Mouse (Mus musculus) heart, embryonic 13.5 days (tissue): Measurements from ENCODE around the gene Rap1a. TPM values are rescaled to one million over a fixed set of nuclear protein-coding genes. Genes with fewer than 3 reads are reported as not detected.

ENCODE experiments used
- ATAC-seq: fragments of 200-750 bp; cut with Nextera tagmentation; 2 replicates; pipeline ENCODE4 v1.8.0; 2017; ENCODE audit warnings: moderate TSS enrichment; ENCODE audit not compliant: insufficient number of reproducible peaks, low FRiP score, low TSS enrichment; ENCODE audit errors: extremely low read depth
- H3K27ac ChIP-seq: fragments of 300-500 bp; sonication (generic); replicated peaks from 2 replicates; pipeline ENCODE4 v1.5.1; 2015; ENCODE audit warnings: moderate library complexity, mild to moderate bottlenecking, inconsistent platforms
- H3K27me3 ChIP-seq: fragments of 300-500 bp; sonication (generic); replicated peaks from 2 replicates; pipeline ENCODE4 v1.6.1; 2015; ENCODE audit warnings: mild to moderate bottlenecking, inconsistent platforms
- H3K36me3 ChIP-seq: fragments of 300-500 bp; sonication (generic); 2 replicates; pipeline ENCODE4 v1.6.1; 2015; ENCODE audit warnings: mild to moderate bottlenecking, inconsistent platforms
- H3K4me1 ChIP-seq: fragments of 300-500 bp; sonication (generic); 2 replicates; pipeline ENCODE4 v1.6.1; 2015; ENCODE audit warnings: inconsistent platforms
- H3K4me2 ChIP-seq: fragments of 300-500 bp; sonication (generic); 2 replicates; pipeline ENCODE4 v1.6.1; 2015; ENCODE audit warnings: inconsistent platforms, mild to moderate bottlenecking, moderate library complexity
- H3K4me3 ChIP-seq: fragments of 300-500 bp; sonication (generic); 2 replicates; pipeline ENCODE4 v1.5.1; 2015; ENCODE audit warnings: moderate library complexity, mild to moderate bottlenecking, inconsistent platforms
- H3K9ac ChIP-seq: fragments of 300-500 bp; sonication (generic); 2 replicates; pipeline ENCODE4 v1.6.1; 2015; ENCODE audit warnings: inconsistent platforms, mild to moderate bottlenecking, moderate library complexity
- H3K9me3 ChIP-seq: fragments of 300-500 bp; sonication (generic); 2 replicates; pipeline ENCODE4 v1.6.1; 2016; ENCODE audit warnings: inconsistent platforms
- WGBS: fragments of 180-500 bp; shearing (Covaris S2); methylation state at CpG from one replicate; pipeline ENCODE4 v1.1.7; 2015; ENCODE audit warnings: mixed read lengths; 5-methylcytosine and 5-hydroxymethylcytosine counted together
- polyA plus RNA-seq: library from polyadenylated mRNA; unstranded; fragments of >200 nt; fragmentation: Nextera tagmentation; extraction: Ambion mirVana; gene quantifications from 2 replicates; pipeline ENCODE4 v1.2.1, GENCODE M21; 2015

The Rap1a gene
- polyA plus RNA-seq, 1 experiment from 2014 or later = 81.3 TPM

GRCm38 (mm10) chr3:105785865-105786264 lies 15.3 kb downstream of the Rap1a start:
- H3K27ac ChIP-seq = no peak overlapping the region
- H3K9me3 ChIP-seq = peaks cover 7% of the 10 kb centered on the region; the same call in 1 of the 2 replicates
- H3K9ac ChIP-seq = no peak overlapping the region
- no peaks in the 10 kb centered on the region for H3K27me3 ChIP-seq
- H3K4me3 ChIP-seq = no peak overlapping the region
- no peak overlapping the region for H3K4me2 ChIP-seq
- ATAC-seq = no peak
- peaks cover 24% of the 10 kb centered on the region for H3K4me1 ChIP-seq
- peaks cover 36% of the 10 kb centered on the region for H3K36me3 ChIP-seq

- 44% methylated on average over 1 of the region's 1 CpGs for WGBS
- no peak overlapping the region for H3K4me3 ChIP-seq
- H3K4me1 ChIP-seq = peaks cover 21% of the 10 kb centered on the region
- H3K9me3 ChIP-seq = no peaks in the 10 kb centered on the region
- peaks cover 21% of the 10 kb centered on the region for H3K36me3 ChIP-seq
- no peak for ATAC-seq
- no peaks in the 10 kb centered on the region for H3K27me3 ChIP-seq
- H3K27ac ChIP-seq = no peak overlapping the region
- H3K9ac ChIP-seq = no peak overlapping the region
- no peak overlapping the region for H3K4me2 ChIP-seq
Observed at GRCm38 (mm10) chr3:105783809-105784208, 17.3 kb downstream of the Rap1a start.

GRCm38 (mm10) chr3:105782406-105782805 lies 18.7 kb downstream of the Rap1a start:
- H3K27ac ChIP-seq = no peak overlapping the region
- no peak overlapping the region for H3K4me3 ChIP-seq
- WGBS = 69% methylated on average over 7 of the region's 7 CpGs
- peaks cover 11% of the 10 kb centered on the region for H3K36me3 ChIP-seq
- no peak overlapping the region for H3K9ac ChIP-seq
- no peak overlapping the region for H3K4me2 ChIP-seq
- ATAC-seq = no peak
- H3K27me3 ChIP-seq = no peaks in the 10 kb centered on the region
- no peaks in the 10 kb centered on the region for H3K9me3 ChIP-seq
- H3K4me1 ChIP-seq = peaks cover 21% of the 10 kb centered on the region

GRCm38 (mm10) chr3:105777997-105778396 lies 23.1 kb downstream of the Rap1a start:
- Histone ChIP-seq H3K27ac (no peak overlapping the region), H3K4me2 (no peak overlapping the region), H3K36me3 (no peaks in the 10 kb centered on the region), H3K27me3 (no peaks in the 10 kb centered on the region), H3K9ac (no peak overlapping the region), H3K4me1 (peaks cover 10% of the 10 kb centered on the region), H3K9me3 (no peaks in the 10 kb centered on the region), H3K4me3 (no peak overlapping the region)
- 95% methylated on average over 3 of the region's 3 CpGs for WGBS
- ATAC-seq = no peak

GRCm38 (mm10) chr3:105774496-105774895 lies 26.6 kb downstream of the Rap1a start:
- H3K4me3 ChIP-seq = no peak overlapping the region
- no peak for ATAC-seq
- no peak overlapping the region for H3K4me2 ChIP-seq
- no peaks in the 10 kb centered on the region for H3K27me3 ChIP-seq
- H3K4me1 ChIP-seq = no peaks in the 10 kb centered on the region
- no peaks in the 10 kb centered on the region for H3K36me3 ChIP-seq
- H3K9me3 ChIP-seq = no peaks in the 10 kb centered on the region; the same call in 1 of the 2 replicates
- no peak overlapping the region for H3K9ac ChIP-seq
- no peak overlapping the region for H3K27ac ChIP-seq

GRCm38 (mm10) chr3:105771534-105771933 lies 29.6 kb downstream of the Rap1a start:
- Histone ChIP-seq H3K9me3 (no peaks in the 10 kb centered on the region; the same call in 1 of the 2 replicates), H3K36me3 (no peaks in the 10 kb centered on the region), H3K27me3 (no peaks in the 10 kb centered on the region), H3K4me3 (no peak overlapping the region), H3K9ac (no peak overlapping the region), H3K27ac (no peak overlapping the region), H3K4me1 (no peaks in the 10 kb centered on the region; the same call in 1 of the 2 replicates), H3K4me2 (no peak overlapping the region)
- no peak for ATAC-seq

- Histone ChIP-seq H3K9ac (no peak overlapping the region), H3K4me2 (no peak overlapping the region), H3K36me3 (no peaks in the 10 kb centered on the region), H3K27me3 (no peaks in the 10 kb centered on the region), H3K4me1 (peaks cover 5% of the 10 kb centered on the region), H3K4me3 (no peak overlapping the region), H3K27ac (no peak overlapping the region), H3K9me3 (no peaks in the 10 kb centered on the region; the same call in 1 of the 2 replicates)
- no peak for ATAC-seq
- WGBS = 85% methylated on average over 1 of the region's 1 CpGs
Observed at GRCm38 (mm10) chr3:105770836-105771235, 30.3 kb downstream of the Rap1a start.

- H3K4me3 ChIP-seq = no peak overlapping the region
Observed at GRCm38 (mm10) chr3:105769380-105769779, 31.8 kb downstream of the Rap1a start.

GRCm38 (mm10) chr3:105768529-105768928 lies 32.6 kb downstream of the Rap1a start:
- no peak overlapping the region for H3K4me3 ChIP-seq
- no peak overlapping the region for H3K27ac ChIP-seq
- no peaks in the 10 kb centered on the region; the same call in 1 of the 2 replicates for H3K9me3 ChIP-seq
- peaks cover 21% of the 10 kb centered on the region for H3K4me1 ChIP-seq
- WGBS = 64% methylated on average over 6 of the region's 6 CpGs
- no peak for ATAC-seq
- H3K9ac ChIP-seq = no peak overlapping the region
- H3K4me2 ChIP-seq = no peak overlapping the region
- no peaks in the 10 kb centered on the region for H3K36me3 ChIP-seq
- H3K27me3 ChIP-seq = no peaks in the 10 kb centered on the region

More at GRCm38 (mm10) chr3:105769380-105769779, 31.8 kb downstream of the Rap1a start:
- Histone ChIP-seq H3K27ac (no peak overlapping the region), H3K36me3 (no peaks in the 10 kb centered on the region), H3K27me3 (no peaks in the 10 kb centered on the region), H3K9ac (no peak overlapping the region), H3K4me2 (no peak overlapping the region), H3K9me3 (no peaks in the 10 kb centered on the region; the same call in 1 of the 2 replicates), H3K4me1 (peaks cover 12% of the 10 kb centered on the region)
- 71% methylated on average over 2 of the region's 2 CpGs for WGBS
- no peak for ATAC-seq

- no peaks in the 10 kb centered on the region for H3K27me3 ChIP-seq
- H3K4me1 ChIP-seq = peaks cover 27% of the 10 kb centered on the region
- ATAC-seq = no peak
- H3K27ac ChIP-seq = peak overlapping the region; percentile 15; the same call in 1 of the 2 replicates
- WGBS = 60% methylated on average over 4 of the region's 4 CpGs
- no peaks in the 10 kb centered on the region for H3K36me3 ChIP-seq
- H3K4me3 ChIP-seq = no peak overlapping the region
- H3K9ac ChIP-seq = no peak overlapping the region
- peak overlapping the region; percentile 24; the same call in 1 of the 2 replicates for H3K4me2 ChIP-seq
- H3K9me3 ChIP-seq = no peaks in the 10 kb centered on the region
Observed at GRCm38 (mm10) chr3:105763132-105763851, 37.8 kb downstream of the Rap1a start.

- Histone ChIP-seq H3K27me3 (no peaks in the 10 kb centered on the region), H3K4me2 (no peak overlapping the region), H3K4me3 (no peak overlapping the region), H3K36me3 (no peaks in the 10 kb centered on the region), H3K27ac (no peak overlapping the region), H3K9ac (no peak overlapping the region), H3K9me3 (no peaks in the 10 kb centered on the region), H3K4me1 (peaks cover 44% of the 10 kb centered on the region)
- ATAC-seq = no peak
- 92% methylated on average over 3 of the region's 3 CpGs for WGBS
Observed at GRCm38 (mm10) chr3:105760063-105760462, 41.1 kb downstream of the Rap1a start.

GRCm38 (mm10) chr3:105758658-105759057 lies 42.5 kb downstream of the Rap1a start:
- no peaks in the 10 kb centered on the region for H3K36me3 ChIP-seq
- no peaks in the 10 kb centered on the region for H3K27me3 ChIP-seq
- no peak for ATAC-seq
- H3K4me3 ChIP-seq = no peak overlapping the region
- H3K4me2 ChIP-seq = no peak overlapping the region
- WGBS = 70% methylated on average over 4 of the region's 4 CpGs
- H3K9me3 ChIP-seq = no peaks in the 10 kb centered on the region
- H3K4me1 ChIP-seq = peaks cover 36% of the 10 kb centered on the region
- no peak overlapping the region for H3K9ac ChIP-seq
- no peak overlapping the region for H3K27ac ChIP-seq
